Mouse (Mus musculus) bone marrow macrophage, adult 2 months (primary cell): ENCODE measurements around the gene Slc12a4. TPM values are rescaled to one million over a fixed set of nuclear protein-coding genes. Genes with fewer than 3 reads are reported as not detected.

ENCODE experiments used
- H3K27ac ChIP-seq: 2 replicates; pipeline ENCODE4 v1.5.1; 2012; ENCODE audit warnings: low read depth, low read length; ENCODE audit not compliant: insufficient read depth
- H3K4me1 ChIP-seq: 2 replicates; pipeline ENCODE4 v1.6.1; 2012; ENCODE audit warnings: low read length; ENCODE audit not compliant: control insufficient read depth, insufficient read depth
- H3K4me3 ChIP-seq: 2 replicates; pipeline ENCODE4 v1.5.1; 2012; ENCODE audit warnings: mild to moderate bottlenecking, low read length, moderate library complexity; ENCODE audit not compliant: insufficient read depth
- CTCF ChIP-seq: IDR thresholded peaks from 2 replicates; pipeline ENCODE4 v1.5.1; 2012; ENCODE audit warnings: low read depth, mild to moderate bottlenecking, low read length, moderate library complexity
- POLR2A ChIP-seq: IDR thresholded peaks from 2 replicates; pipeline ENCODE4 v1.6.1; 2012; ENCODE audit warnings: mild to moderate bottlenecking, low read depth, low read length, borderline replicate concordance
- polyA plus RNA-seq: library from polyadenylated mRNA; stranded (reverse); fragments of >200 nt; gene quantifications from 2 replicates; pipeline ENCODE4 v1.2.4, GENCODE M21; 2012; ENCODE audit not compliant: missing spikeins, insufficient read depth, insufficient read length

The Slc12a4 gene
- polyA plus RNA-seq, 1 experiment = 27.5 TPM

GRCm38 (mm10) chr8:105935863-105936603 is 29.9 kb downstream of the Slc12a4 start:
- TF ChIP-seq POLR2A = no peak
- no peak for TF ChIP-seq CTCF
- H3K4me3 ChIP-seq = peak overlapping the region; percentile 69; the same call in 1 of the 2 replicates
- H3K4me1 ChIP-seq = peaks cover 10% of the 10 kb centered on the region
- H3K27ac ChIP-seq = no peak overlapping the region

- Histone ChIP-seq H3K27ac (no peak overlapping the region), H3K4me1 (peaks cover 10% of the 10 kb centered on the region)
Measured at GRCm38 (mm10) chr8:105935105-105935504, 30.8 kb downstream of the Slc12a4 start.

GRCm38 (mm10) chr8:105933762-105934161 is 32.1 kb downstream of the Slc12a4 start, which contains the start of gene Ctrl:
Ctrl (minus strand) TSS chr8:105933862.
- Histone ChIP-seq H3K4me3 (no peak within 1 kb of the TSS), H3K27ac (no peak within 1 kb of the TSS), H3K4me1 (peaks cover 9% of the 10 kb centered on the region)
- TF ChIP-seq POLR2A = no peak
- no peak for TF ChIP-seq CTCF

More at GRCm38 (mm10) chr8:105935105-105935504, 30.8 kb downstream of the Slc12a4 start:
- no peak overlapping the region for H3K4me3 ChIP-seq
- TF ChIP-seq CTCF (no peak), POLR2A (no peak)

- Histone ChIP-seq H3K4me1 (peaks cover 4% of the 10 kb centered on the region), H3K27ac (no peak overlapping the region), H3K4me3 (no peak overlapping the region)
- no peak for TF ChIP-seq CTCF
- TF ChIP-seq POLR2A = no peak
Measured at GRCm38 (mm10) chr8:105932525-105932924, 33.4 kb downstream of the Slc12a4 start.

DNA sequence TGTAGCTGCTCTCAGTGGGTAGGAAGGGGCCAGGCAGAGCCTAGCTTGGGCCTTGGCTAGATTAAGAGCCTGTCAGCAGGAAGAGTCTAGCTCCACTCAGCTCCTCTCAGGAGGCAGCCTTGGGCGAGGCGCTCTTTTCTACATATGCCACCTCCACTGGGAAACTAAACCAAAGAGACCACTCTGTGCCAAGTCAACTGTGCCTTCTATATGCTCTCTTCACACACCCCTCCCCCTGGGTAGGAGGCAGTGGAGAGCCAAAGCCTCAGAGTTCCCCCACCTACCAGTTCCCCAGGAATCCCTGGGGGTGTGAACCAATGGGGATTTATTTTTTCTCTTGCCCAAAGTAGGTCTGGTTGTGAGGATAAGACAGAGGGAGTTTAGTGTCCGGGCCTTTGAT is 34.6 kb downstream of the Slc12a4 start:
- Histone ChIP-seq H3K4me3 (no peak overlapping the region), H3K4me1 (no peaks in the 10 kb centered on the region), H3K27ac (no peak overlapping the region)
- no peak for TF ChIP-seq CTCF
- no peak for TF ChIP-seq POLR2A

- no peak for TF ChIP-seq POLR2A
- TF ChIP-seq CTCF = peak; percentile 80
- H3K27ac ChIP-seq = no peak overlapping the region
- no peak overlapping the region for H3K4me3 ChIP-seq
- no peaks in the 10 kb centered on the region for H3K4me1 ChIP-seq
Measured at GRCm38 (mm10) chr8:105930602-105931001, 35.3 kb downstream of the Slc12a4 start.

DNA sequence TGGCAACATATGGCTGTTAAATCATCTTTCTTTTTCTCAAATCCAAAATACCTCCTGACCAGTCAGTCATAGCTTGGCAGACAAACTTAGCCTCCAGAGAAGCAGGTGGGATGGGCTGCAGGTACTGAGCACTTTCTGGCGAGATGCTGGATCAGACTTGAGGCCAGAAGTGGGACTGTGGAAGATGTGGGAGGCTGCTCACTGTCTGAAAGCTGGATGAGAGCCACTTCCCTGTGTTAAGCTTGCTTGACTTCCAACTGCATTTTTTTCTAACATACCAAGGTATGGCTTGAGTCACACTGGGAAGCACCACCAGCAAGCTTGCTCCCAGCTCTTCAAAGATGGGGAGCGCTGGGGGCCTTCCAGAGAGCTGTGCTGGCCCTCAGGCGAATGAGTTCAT is 40.8 kb downstream of the Slc12a4 start:
- TF ChIP-seq CTCF = no peak
- no peak for TF ChIP-seq POLR2A

DNA sequence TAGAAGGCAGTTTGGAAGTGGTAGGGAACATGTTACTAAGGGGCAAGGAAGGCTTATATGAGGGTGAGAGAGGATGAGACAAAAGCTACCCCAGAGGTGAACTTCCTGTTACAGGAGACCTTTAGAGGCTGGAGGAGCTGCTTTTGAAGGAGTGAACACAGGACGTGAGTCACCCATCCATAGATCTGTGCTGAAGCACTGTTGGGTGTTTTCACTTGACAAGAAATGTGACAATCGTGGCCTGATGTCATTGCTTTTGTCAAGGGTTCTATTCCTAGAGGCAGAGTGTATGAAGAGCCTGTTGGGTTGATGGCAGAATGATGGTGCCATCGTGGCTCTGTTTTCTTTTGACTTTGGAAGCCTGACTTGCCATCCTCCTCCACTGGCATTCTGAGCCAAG is 46.5 kb downstream of the Slc12a4 start:
- no peak overlapping the region for H3K27ac ChIP-seq
- no peak overlapping the region for H3K4me3 ChIP-seq
- H3K4me1 ChIP-seq = peaks cover 12% of the 10 kb centered on the region; the same call in 1 of the 2 replicates
- TF ChIP-seq POLR2A (no peak), CTCF (no peak)

More for the DNA sequence above, 40.8 kb downstream of the Slc12a4 start:
- Histone ChIP-seq H3K4me1 (0 out of 2 replicates have a peak, but pooled peaks cover 2% of the 10 kb centered on the region), H3K27ac (no peak overlapping the region), H3K4me3 (no peak overlapping the region)

DNA sequence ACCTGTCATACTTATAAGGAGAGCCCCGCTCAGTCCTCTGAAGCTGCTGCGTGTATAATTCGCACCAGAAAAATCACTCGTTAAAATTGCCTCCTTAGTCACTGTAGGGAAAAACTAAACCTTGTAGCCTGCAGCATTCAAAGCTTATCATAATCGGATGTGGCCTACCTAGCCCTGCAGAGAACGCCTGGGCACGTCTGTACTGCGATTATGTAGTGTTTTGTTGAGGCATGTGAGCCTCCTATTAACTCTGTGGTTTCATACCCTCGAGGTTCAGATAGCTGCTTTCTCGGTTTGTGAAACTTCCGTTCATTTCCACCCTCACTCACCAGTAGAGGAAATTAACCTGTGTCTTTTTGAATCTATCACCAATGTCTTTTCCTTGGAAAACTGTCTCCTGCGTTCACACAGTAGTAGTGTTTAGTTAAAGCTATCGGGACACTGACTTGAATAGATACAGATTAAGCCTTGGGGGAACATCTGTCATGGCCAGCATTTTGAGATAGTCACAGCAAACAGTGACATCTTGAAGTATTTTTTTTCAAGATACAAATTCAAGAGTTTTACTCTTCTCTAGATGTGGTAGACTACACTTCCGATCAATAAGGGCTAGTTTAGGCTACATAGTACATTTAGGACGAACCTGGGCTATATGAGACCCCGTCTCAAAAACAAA is 64.8 kb downstream of the Slc12a4 start:
- H3K4me1 ChIP-seq = peaks cover 12% of the 10 kb centered on the region
- peak overlapping the region; percentile 18 for H3K27ac ChIP-seq
- peak overlapping the region; percentile 92 for H3K4me3 ChIP-seq
- TF ChIP-seq POLR2A (no peak), CTCF (no peak)

- TF ChIP-seq CTCF = no peak
- no peak for TF ChIP-seq POLR2A
- Histone ChIP-seq H3K27ac (peak within 1 kb of the TSS; percentile 18), H3K4me3 (peak within 1 kb of the TSS; percentile 92), H3K4me1 (peaks cover 10% of the 10 kb centered on the region; the same call in 1 of the 2 replicates)
Measured at GRCm38 (mm10) chr8:105900180-105900940, 65.5 kb downstream of the Slc12a4 start, which contains the start of gene Pskh1. Pskh1 (plus strand) TSS chr8:105900441.
